Mouse (Mus musculus) CD4-positive helper T cell, adult 2 months (primary cell): ENCODE measurements around the gene Gm45785.

ENCODE experiments used
- DNase-seq: peaks from one replicate; pipeline ENCODE4 v3.0.0-alpha.2; 2012; ENCODE audit warnings: low read depth, missing footprints, low spot score

Gm45785 gene

GRCm38 (mm10) chr7:140857550-140858505 is 1.7 kb upstream of the Gm45785 start, which contains the start of gene Bet1l:
Gene Bet1l, minus strand, starts transcription at chr7:140857577.
- no peak for DNase-seq

DNA sequence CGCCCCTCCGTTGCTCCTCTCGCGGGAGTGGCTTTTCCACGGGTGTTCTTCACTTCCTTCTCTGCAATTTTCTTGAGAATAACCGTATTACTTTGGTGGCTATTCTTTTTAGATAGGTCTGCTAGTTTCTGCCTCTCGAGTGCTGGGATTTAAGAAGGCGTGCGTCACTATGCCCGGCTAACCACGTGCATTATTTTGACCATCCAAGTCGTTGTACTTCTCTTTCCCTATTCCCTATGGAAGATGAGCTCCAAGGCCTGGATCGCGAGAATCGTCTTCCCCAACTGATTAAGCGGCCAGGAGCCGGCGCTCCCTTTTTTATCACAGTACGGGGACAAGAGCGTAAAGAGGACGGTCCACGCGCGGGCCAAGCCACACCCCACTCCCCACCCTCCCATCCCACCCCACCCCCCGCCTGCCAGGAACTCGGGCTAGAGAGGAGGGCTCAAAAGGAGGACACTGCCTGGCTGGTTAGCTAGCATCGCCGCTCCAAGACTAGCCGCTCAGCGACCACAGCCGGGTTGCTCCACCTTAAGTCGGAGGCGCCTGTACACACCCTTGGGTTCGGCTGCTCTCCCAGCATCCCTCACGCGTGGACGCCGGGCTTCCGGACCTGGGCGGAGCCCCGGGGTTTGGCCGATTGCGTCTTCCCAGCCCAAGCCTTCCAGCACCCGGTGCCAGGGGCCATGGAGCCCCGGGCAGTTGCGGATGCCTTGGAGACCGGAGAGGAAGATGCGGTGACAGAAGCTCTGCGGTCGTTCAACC is 836 bp upstream of the Gm45785 start, which contains the start of gene Ric8a:
Gene Ric8a (plus strand): TSS at position 173 of the 765 bp plus-strand sequence.
- DNase-seq, result peak; percentile 89

DNA sequence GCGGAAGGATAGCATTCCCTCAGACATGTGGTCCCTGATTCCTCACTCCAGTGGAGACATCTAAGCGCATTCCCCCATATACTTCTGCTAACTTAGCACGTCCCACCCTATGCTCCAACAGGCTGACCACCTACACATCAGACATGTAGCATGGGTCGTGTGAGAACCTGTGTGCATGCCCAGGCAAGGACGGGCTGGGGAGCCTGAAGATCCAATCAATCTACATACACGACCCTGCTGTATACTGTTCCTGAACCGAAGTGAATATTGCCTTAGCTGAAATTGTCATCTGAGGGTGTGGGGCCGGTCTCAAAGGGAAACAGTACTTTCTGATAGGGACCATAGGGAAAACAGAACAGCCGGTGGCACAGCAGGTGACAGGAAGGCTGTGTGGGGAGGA is 950 bp downstream of the Gm45785 start:
- no peak for DNase-seq

DNA sequence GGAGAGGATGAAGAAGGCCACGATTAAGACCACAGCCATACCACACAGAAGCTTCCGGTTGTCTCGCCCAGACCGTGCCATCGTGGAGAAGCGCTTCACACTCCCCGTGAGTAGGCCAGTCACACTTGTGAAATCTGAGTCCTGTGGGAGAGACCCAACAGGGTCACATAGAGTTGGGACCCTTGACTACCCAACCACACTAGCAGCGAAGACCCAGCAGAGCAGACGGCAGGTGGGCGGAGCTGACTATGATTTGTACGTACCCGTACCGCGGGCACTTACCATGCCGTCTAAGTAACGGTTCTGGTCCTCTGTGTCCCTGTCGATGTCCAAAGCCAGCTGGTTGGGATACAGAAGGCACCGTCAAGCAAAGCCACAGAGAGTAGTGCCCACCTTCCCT is 1.6 kb downstream of the Gm45785 start:
- no peak for DNase-seq

DNA sequence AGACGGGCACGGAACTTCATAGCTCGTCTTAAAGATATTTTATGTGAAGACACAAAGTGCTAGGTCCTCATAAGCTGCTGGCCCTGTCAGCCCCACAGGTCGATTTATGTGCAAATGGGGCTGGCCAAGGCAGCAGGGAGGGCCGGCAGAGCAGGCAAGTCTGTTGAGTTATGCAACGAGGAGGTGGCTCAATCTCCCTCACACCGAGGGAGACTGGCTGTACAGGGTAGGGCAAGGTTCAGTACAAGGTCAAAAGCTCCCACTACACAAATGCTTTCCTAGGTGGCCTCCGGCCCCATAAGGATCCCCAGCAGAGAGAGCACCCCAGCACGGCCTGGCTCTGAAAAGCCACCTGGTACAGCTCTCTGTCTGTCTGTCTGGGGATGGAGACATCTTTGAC is 2.7 kb downstream of the Gm45785 start:
- no peak for DNase-seq

- no peak for DNase-seq
These were observed 4.2 kb downstream of the Gm45785 start for GRCm38 (mm10) chr7:140851916-140852315.

GRCm38 (mm10) chr7:140848591-140848990 is 7.5 kb downstream of the Gm45785 start:
- DNase-seq, result no peak

GRCm38 (mm10) chr7:140847755-140848580 is 8.2 kb downstream of the Gm45785 start, which contains the start of gene Odf3:
Gene Odf3, plus strand, starts transcription at chr7:140847805.
- DNase-seq, result no peak

DNA sequence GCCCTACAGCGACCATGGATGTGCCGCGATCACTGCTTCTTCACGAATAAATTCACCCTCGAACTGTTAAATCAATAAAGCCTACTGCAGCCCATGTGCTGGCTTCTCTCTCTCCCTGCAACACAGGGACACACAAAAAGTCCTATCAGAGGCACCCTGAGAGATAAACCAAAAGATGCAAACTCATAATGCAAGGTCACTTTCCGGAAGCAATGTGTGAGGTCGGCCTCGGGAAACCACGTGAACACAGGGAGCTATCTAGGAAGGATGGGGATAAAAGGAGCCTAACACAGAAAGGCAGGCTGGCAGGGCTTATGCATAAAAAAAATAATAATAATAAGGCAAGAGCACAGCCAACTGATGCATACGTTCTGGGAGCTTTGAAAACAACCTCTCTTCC is 9.5 kb downstream of the Gm45785 start:
- DNase-seq, result no peak

GRCm38 (mm10) chr7:140845683-140846082 is 10.4 kb downstream of the Gm45785 start:
- DNase-seq, result no peak

GRCm38 (mm10) chr7:140844905-140845665 is 11.0 kb downstream of the Gm45785 start, which contains the start of gene Scgb1c1:
Gene Scgb1c1, plus strand, starts transcription at chr7:140845547.
- peak; percentile 84 for DNase-seq

DNA sequence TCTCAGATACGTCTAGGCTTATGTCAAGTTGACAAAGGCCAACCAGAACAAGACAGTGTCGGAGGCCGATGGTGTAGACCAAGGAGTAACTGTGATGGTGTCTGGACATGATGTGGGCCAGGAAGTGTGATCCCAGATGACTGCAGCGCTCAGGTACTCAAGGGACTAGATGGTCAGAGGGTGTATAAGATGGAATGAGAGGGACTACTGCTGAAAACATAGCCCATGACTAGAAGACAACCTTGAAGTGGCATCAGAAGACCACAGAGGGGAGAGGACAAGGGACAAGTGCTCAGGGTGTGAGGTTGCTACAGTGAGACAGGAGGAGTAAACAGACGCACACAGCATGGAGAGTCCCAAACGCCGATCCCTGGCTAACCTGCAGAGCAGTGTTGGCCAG is 12.3 kb downstream of the Gm45785 start:
- DNase-seq, result no peak

DNA sequence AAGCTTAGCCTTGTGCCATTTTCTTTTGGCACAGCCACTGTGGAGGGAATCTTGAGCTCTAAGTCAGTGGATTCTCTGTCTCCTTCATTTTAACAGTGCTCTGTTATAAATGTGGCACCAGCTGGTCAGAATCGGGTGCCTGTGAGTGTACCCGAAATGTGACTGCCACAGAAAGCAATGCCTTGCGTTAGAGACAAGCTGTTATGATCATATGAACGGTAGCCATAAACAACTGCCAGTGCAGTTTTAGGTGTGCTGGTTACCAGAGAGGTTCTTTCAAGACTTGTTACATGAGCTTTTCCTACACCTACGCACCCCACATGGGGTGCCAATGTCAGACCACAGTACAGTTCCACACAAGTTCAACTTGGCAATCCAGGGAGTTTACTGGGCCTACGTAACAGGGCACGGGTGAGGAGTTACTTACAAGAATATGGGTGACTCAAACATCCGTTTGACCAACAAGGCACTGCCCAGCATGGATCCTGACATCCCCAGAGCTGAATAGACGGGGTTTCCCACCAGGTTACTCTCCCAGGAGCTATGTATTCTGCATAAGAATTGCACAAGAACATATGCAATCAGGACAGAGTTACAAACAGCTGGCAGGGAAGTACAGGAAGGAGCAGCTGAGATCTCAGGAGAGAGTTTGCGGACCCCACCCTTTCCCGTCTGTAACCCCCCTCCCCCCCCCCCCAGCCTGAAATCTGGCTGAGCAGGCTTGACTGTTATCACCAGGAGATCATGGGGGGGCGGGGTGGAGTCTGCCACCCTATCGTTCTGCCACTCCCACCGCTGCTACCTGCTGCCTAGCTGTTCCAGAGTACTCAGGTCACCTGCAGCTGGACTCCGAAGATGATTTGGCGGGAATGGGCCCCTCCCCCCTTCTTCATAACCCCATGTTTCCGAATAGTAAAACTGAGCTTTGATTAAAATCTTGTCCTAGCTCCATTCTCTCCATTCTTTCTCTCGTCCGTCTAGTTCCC is 15.1 kb downstream of the Gm45785 start:
- DNase-seq, result no peak

DNA sequence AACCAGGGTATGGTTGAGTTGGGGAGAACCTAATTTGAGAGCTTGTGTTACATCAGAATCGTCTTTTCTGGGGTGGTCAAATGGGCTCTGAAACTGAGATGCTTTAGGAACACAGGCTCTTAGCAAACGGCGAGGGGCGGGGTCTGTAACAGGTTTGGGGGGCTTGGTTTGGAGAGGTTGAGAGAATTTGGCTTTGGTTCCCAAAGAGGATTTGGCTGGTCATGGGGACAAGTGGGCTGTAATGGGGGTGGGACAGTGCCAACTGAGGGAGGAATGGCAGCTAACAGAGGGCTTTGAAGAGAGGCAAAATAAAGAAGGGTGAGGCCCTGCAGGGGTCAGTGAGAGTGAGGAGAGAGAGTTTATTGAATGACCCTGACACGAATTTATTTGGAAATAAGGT is 16.6 kb downstream of the Gm45785 start:
- DNase-seq, result no peak

- DNase-seq, result no peak
These were observed 19.7 kb downstream of the Gm45785 start for GRCm38 (mm10) chr7:140836243-140837115.

DNA sequence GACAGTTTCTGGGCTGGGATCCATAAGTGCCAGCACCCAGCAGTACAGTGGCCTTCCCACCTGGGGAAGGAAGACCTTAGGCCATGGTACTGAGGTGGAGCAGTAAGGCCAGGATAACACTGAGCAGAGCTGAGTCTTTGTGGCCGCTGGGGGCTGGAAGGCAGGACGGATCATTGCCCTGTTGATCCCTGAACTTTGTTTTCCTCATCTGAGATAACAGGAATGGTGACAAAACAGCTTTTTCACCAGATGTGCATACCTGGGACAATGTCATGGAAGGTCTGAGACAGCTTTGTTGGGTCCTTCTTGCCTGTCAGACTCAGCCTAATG is 20.4 kb downstream of the Gm45785 start:
- DNase-seq, result no peak

DNA sequence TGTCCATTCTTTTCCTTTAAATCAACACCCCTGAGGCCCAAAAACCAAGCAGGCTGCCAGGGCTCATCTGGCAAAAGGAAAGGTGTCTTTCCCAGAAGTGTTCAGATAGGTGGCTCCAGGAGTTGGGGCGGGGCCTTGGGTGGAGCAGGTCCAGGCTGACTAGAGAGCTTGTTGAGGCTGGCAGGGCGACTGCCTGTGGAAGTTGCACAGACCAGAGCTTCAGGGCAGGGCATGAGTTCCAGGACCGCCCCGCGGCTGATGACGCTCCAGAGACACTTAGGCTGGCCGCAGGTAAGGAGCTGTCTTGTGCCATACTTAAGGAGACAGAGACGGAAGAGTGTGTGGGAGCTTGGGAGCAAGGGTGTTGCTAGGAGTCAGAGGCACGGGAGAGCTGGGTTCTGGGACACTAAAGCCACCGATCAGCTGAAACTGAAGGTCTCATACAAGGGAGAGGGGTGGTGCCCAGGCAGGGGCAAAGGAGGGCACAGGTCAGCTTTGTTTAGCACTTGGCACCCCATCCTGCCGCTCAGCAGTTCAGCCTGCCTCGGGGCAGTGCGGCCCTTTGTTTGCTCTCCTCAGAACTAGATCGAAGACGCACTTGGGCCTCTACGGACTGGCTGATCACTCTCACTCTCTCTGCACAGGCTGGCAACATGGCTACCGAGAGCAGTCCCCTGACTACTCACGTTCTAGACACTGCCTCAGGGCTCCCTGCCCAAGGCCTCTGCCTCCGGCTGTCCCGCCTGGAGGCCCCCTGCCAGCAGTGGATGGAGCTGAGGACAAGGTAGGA is 21.0 kb downstream of the Gm45785 start, which contains the start of gene Urah:
Gene Urah (plus strand): TSS at position 51 of the 790 bp plus-strand sequence.
- no peak for DNase-seq

GRCm38 (mm10) chr7:140833341-140833740 is 22.8 kb downstream of the Gm45785 start:
- no peak for DNase-seq
